Mouse (Mus musculus): ENCODE data around the gene Cfap221. TPM values are rescaled to one million over a fixed set of nuclear protein-coding genes. Genes with fewer than 3 reads are reported as not detected.

The Cfap221 gene
- not detected in 2 replicates for polyA plus RNA-seq (2011; ENCODE audit: insufficient read depth, insufficient read length, low replicate concordance, missing spikeins)

DNA sequence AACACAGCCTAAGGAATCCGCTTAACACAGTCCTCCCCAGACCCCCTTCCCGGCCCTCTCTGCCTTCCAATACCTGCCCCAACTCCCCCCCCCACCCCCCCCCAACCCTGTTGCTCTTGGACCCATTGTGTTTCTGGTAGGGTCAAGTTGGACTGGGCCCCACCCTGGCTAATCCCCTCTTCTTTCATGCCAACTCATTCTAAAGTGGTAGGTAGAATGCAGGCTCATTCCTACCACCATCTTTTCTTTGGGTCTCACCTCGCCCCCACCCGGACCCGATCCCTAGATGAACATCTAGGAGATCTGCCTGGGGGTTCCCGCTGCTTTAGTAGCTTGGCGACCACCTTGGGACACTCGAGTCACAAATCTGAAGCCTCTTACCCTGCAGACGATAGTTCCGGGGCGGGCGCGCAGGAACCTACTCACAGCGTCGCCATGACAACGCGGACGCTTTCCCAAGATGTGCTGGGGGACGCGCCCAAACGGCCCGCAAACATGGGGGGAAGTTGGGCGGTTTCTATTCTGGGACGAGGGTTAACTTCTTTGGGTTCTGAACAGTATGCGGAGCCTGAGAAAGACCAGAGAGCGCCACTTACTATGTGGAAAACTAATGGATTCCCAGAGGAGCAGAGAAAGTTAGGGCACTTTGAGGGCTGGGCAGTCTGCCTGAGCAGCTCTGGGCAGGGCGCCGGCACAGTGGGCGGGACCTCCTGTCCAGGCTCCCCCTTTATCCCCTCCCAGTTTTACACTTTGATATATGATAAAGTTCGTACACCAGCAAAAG is at the start of gene Cfap221:
Cfap221 (minus strand) TSS at position 437 of the 784 bp plus-strand sequence.
- Histone ChIP-seq H3K27ac (ENCODE audit: control insufficient read depth, insufficient read depth, low read depth, low read length, poor library complexity) (no peak within 1 kb of the TSS), H3K4me1 (ENCODE audit: control insufficient read depth, insufficient read depth, low read length) (no peaks in the 10 kb centered on the region)
- 6% methylated on average over 30 of the region's 30 CpGs for WGBS

GRCm38 (mm10) chr1:120044584-120044983 is 47.5 kb upstream of the Cfap221 start:
- 49% methylated on average over 16 of the region's 16 CpGs for whole genome bisulfite sequencing
- no peak overlapping the region for H3K27ac ChIP-seq (ENCODE audit: control insufficient read depth, insufficient read depth, low read depth, low read length, poor library complexity)

More for the DNA sequence above, at the start of gene Cfap221:
- peak within 1 kb of the TSS; percentile 3 for H3K4me3 ChIP-seq (replicated peaks; ENCODE audit: control insufficient read depth, low read depth, low read length)
- TF ChIP-seq POLR2A (IDR thresholded peaks at IDR 0.05; ENCODE audit: borderline replicate concordance, control insufficient read depth, low read depth, low read length), result no peak
- TF ChIP-seq CTCF (IDR thresholded peaks at IDR 0.05; ENCODE audit: control insufficient read depth, insufficient read depth, low read length), result no peak

GRCm38 (mm10) chr1:120042421-120042820 is 45.4 kb upstream of the Cfap221 start:
- Histone ChIP-seq H3K4me1 (ENCODE audit: control insufficient read depth, insufficient read depth, low read length) (peaks cover 2% of the 10 kb centered on the region; the same call in 1 of the 2 replicates), H3K27ac (ENCODE audit: control insufficient read depth, insufficient read depth, low read depth, low read length, poor library complexity) (no peak overlapping the region), H3K4me3 (replicated peaks; ENCODE audit: control insufficient read depth, low read depth, low read length) (no peak overlapping the region)
- 91% methylated on average over 8 of the region's 8 CpGs for WGBS
- TF ChIP-seq POLR2A (IDR thresholded peaks at IDR 0.05; ENCODE audit: borderline replicate concordance, control insufficient read depth, low read depth, low read length), result no peak
- TF ChIP-seq CTCF (IDR thresholded peaks at IDR 0.05; ENCODE audit: control insufficient read depth, insufficient read depth, low read length), result no peak

More at GRCm38 (mm10) chr1:120044584-120044983, 47.5 kb upstream of the Cfap221 start:
- no peak overlapping the region for H3K4me3 ChIP-seq (replicated peaks; ENCODE audit: control insufficient read depth, low read depth, low read length)
- peaks cover 2% of the 10 kb centered on the region; the same call in 1 of the 2 replicates for H3K4me1 ChIP-seq (ENCODE audit: control insufficient read depth, insufficient read depth, low read length)
- TF ChIP-seq CTCF (IDR thresholded peaks at IDR 0.05; ENCODE audit: control insufficient read depth, insufficient read depth, low read length) (no peak), POLR2A (IDR thresholded peaks at IDR 0.05; ENCODE audit: borderline replicate concordance, control insufficient read depth, low read depth, low read length) (no peak)

GRCm38 (mm10) chr1:120038594-120038993 is 41.6 kb upstream of the Cfap221 start:
- Histone ChIP-seq H3K27ac (ENCODE audit: control insufficient read depth, insufficient read depth, low read depth, low read length, poor library complexity) (no peak overlapping the region; the same call in 1 of the 2 replicates), H3K4me1 (ENCODE audit: control insufficient read depth, insufficient read depth, low read length) (no peaks in the 10 kb centered on the region; the same call in 1 of the 2 replicates), H3K4me3 (replicated peaks; ENCODE audit: control insufficient read depth, low read depth, low read length) (no peak overlapping the region)
- TF ChIP-seq CTCF (IDR thresholded peaks at IDR 0.05; ENCODE audit: control insufficient read depth, insufficient read depth, low read length), result no peak
- no peak for TF ChIP-seq POLR2A (IDR thresholded peaks at IDR 0.05; ENCODE audit: borderline replicate concordance, control insufficient read depth, low read depth, low read length)
- 45% methylated on average over 9 of the region's 9 CpGs for WGBS

GRCm38 (mm10) chr1:120037021-120037683 is 40.1 kb upstream of the Cfap221 start:
- 73% methylated on average over 9 of the region's 9 CpGs for WGBS
- no peak for TF ChIP-seq POLR2A (IDR thresholded peaks at IDR 0.05; ENCODE audit: borderline replicate concordance, control insufficient read depth, low read depth, low read length)
- no peak for TF ChIP-seq CTCF (IDR thresholded peaks at IDR 0.05; ENCODE audit: control insufficient read depth, insufficient read depth, low read length)
- H3K27ac ChIP-seq (ENCODE audit: control insufficient read depth, insufficient read depth, low read depth, low read length, poor library complexity), result no peak overlapping the region
- H3K4me1 ChIP-seq (ENCODE audit: control insufficient read depth, insufficient read depth, low read length), result no peaks in the 10 kb centered on the region
- no peak overlapping the region for H3K4me3 ChIP-seq (replicated peaks; ENCODE audit: control insufficient read depth, low read depth, low read length)

- H3K27ac ChIP-seq (ENCODE audit: control insufficient read depth, insufficient read depth, low read depth, low read length, poor library complexity), result no peak overlapping the region
- no peak for TF ChIP-seq POLR2A (IDR thresholded peaks at IDR 0.05; ENCODE audit: borderline replicate concordance, control insufficient read depth, low read depth, low read length)
- no peak for TF ChIP-seq CTCF (IDR thresholded peaks at IDR 0.05; ENCODE audit: control insufficient read depth, insufficient read depth, low read length)
- WGBS, result 75% methylated on average over 7 of the region's 7 CpGs
- no peaks in the 10 kb centered on the region for H3K4me1 ChIP-seq (ENCODE audit: control insufficient read depth, insufficient read depth, low read length)
- no peak overlapping the region for H3K4me3 ChIP-seq (replicated peaks; ENCODE audit: control insufficient read depth, low read depth, low read length)
Observed at GRCm38 (mm10) chr1:120035456-120036034, 38.5 kb upstream of the Cfap221 start.

GRCm38 (mm10) chr1:120034793-120035192 is 37.8 kb upstream of the Cfap221 start:
- Histone ChIP-seq H3K27ac (ENCODE audit: control insufficient read depth, insufficient read depth, low read depth, low read length, poor library complexity) (no peak overlapping the region), H3K4me3 (replicated peaks; ENCODE audit: control insufficient read depth, low read depth, low read length) (no peak overlapping the region), H3K4me1 (ENCODE audit: control insufficient read depth, insufficient read depth, low read length) (no peaks in the 10 kb centered on the region)
- TF ChIP-seq CTCF (IDR thresholded peaks at IDR 0.05; ENCODE audit: control insufficient read depth, insufficient read depth, low read length), result no peak
- no peak for TF ChIP-seq POLR2A (IDR thresholded peaks at IDR 0.05; ENCODE audit: borderline replicate concordance, control insufficient read depth, low read depth, low read length)
- 64% methylated on average over 1 of the region's 1 CpGs for WGBS

GRCm38 (mm10) chr1:120033469-120033854 is 36.4 kb upstream of the Cfap221 start:
- 71% methylated on average over 2 of the region's 2 CpGs for WGBS
- no peak for TF ChIP-seq POLR2A (IDR thresholded peaks at IDR 0.05; ENCODE audit: borderline replicate concordance, control insufficient read depth, low read depth, low read length)
- TF ChIP-seq CTCF (IDR thresholded peaks at IDR 0.05; ENCODE audit: control insufficient read depth, insufficient read depth, low read length), result no peak
- H3K4me3 ChIP-seq (replicated peaks; ENCODE audit: control insufficient read depth, low read depth, low read length), result no peak overlapping the region
- H3K4me1 ChIP-seq (ENCODE audit: control insufficient read depth, insufficient read depth, low read length), result no peaks in the 10 kb centered on the region
- no peak overlapping the region for H3K27ac ChIP-seq (ENCODE audit: control insufficient read depth, insufficient read depth, low read depth, low read length, poor library complexity)

Data from bone marrow, adult 2 months (tissue).